Comparison of ENCODE assay signal across 40 mouse cellular contexts in genomic region chr17:65594687-65595086, GRCm38 (mm10). TPM values are rescaled to one million over a fixed set of nuclear protein-coding genes. Genes with fewer than 3 reads are reported as not detected.
"Had no signal": no experiment of that assay in that cellular context is flagged by ENCODE, and none has a peak within 500 bp of the region (broad histone marks: within the 10 kb centered on the region; RNA-seq: fewer than 3 reads in every experiment).

No protein-coding gene starts in this region.

- H3K9me3 ChIP-seq: limb, embryonic 10.5 days; limb, embryonic 12.5 days; limb, embryonic 13.5 days; limb, embryonic 15.5 days; liver, embryonic 13.5 days; liver, embryonic 15.5 days; lung, embryonic 15.5 days; megakaryocyte, embryonic 14.5 days; midbrain, embryonic 10.5 days; midbrain, embryonic 12.5 days; midbrain, embryonic 13.5 days; midbrain, embryonic 15.5 days; neural tube, embryonic 12.5 days had no signal

- ATAC-seq: lung, postnatal 0 days; midbrain, embryonic 13.5 days; midbrain, embryonic 15.5 days had no signal

- H3K27me3 ChIP-seq: limb, embryonic 12.5 days; limb, embryonic 13.5 days; limb, embryonic 15.5 days; liver, embryonic 13.5 days; liver, embryonic 15.5 days; lung, embryonic 15.5 days; megakaryocyte, embryonic 14.5 days; midbrain, embryonic 12.5 days; midbrain, embryonic 13.5 days; midbrain, embryonic 15.5 days; neural tube, embryonic 12.5 days had no signal

- H3K27ac ChIP-seq: left cerebral cortex, adult 2 months; limb, embryonic 10.5 days; limb, embryonic 12.5 days; limb, embryonic 13.5 days; limb, embryonic 15.5 days; liver, embryonic 13.5 days; liver, embryonic 14.5 days; liver, embryonic 15.5 days; lung, embryonic 15.5 days; macrophage; midbrain, embryonic 10.5 days; midbrain, embryonic 12.5 days; midbrain, embryonic 13.5 days; midbrain, embryonic 15.5 days; neural tube, embryonic 12.5 days had no signal

- H3K4me3 ChIP-seq: left cerebral cortex, adult 2 months; limb, embryonic 10.5 days; limb, embryonic 12.5 days; limb, embryonic 13.5 days; limb, embryonic 15.5 days; liver, embryonic 13.5 days; liver, embryonic 15.5 days; lung, embryonic 15.5 days; megakaryocyte, embryonic 14.5 days; midbrain, embryonic 10.5 days; midbrain, embryonic 12.5 days; midbrain, embryonic 13.5 days; midbrain, embryonic 15.5 days; myocyte; neural tube, embryonic 12.5 days had no signal

- H3K4me2 ChIP-seq: limb, embryonic 12.5 days; limb, embryonic 13.5 days; limb, embryonic 15.5 days; liver, embryonic 13.5 days; liver, embryonic 15.5 days; lung, embryonic 14.5 days; lung, embryonic 15.5 days; midbrain, embryonic 12.5 days; midbrain, embryonic 13.5 days; midbrain, embryonic 15.5 days; neural tube, embryonic 12.5 days had no signal

- DNase-seq: layer of hippocampus, postnatal 36 days; left cerebral cortex, postnatal 4 days; liver; liver, embryonic 13.5 days; lung, adult 18-20 months; lung, adult 2 months; lung, embryonic 14.5 days; lung, postnatal 10 days; lung, postnatal 14 days; lung, postnatal 36 days; lung, postnatal 4 days; midbrain, embryonic 14.5 days had no signal

- H3K9ac ChIP-seq: limb, embryonic 12.5 days; limb, embryonic 13.5 days; limb, embryonic 15.5 days; liver, embryonic 13.5 days; liver, embryonic 14.5 days; liver, embryonic 15.5 days; lung, embryonic 14.5 days; lung, embryonic 15.5 days; midbrain, embryonic 12.5 days; midbrain, embryonic 13.5 days; midbrain, embryonic 15.5 days; neural tube, embryonic 12.5 days had no signal

- H3K36me3 ChIP-seq: midbrain, embryonic 15.5 days had no signal

RNA-seq across cellular contexts. Expression of gene Txndc2, which starts 47.3 kb away (rescaled TPM):
- total RNA-seq: layer of hippocampus, postnatal 36 days; left cerebral cortex, adult 18-20 months; left cerebral cortex, postnatal 25 days; megakaryocyte, adult 5-6 weeks; megakaryocyte-erythroid progenitor cell, adult 5-6 weeks; midbrain, postnatal 0 days had no signal
- polyA plus RNA-seq: limb, embryonic 10.5 days; limb, embryonic 11.5 days; liver, embryonic 13.5 days; liver, embryonic 14.5 days; liver, embryonic 15.5 days; liver, embryonic 16.5 days; lung, embryonic 15.5 days; lung, embryonic 16.5 days; midbrain, embryonic 10.5 days; midbrain, embryonic 13.5 days; midbrain, postnatal 0 days had no signal

RNA-seq across cellular contexts. Expression of gene Tmem232, which starts 54.1 kb away (rescaled TPM):
- total RNA-seq: megakaryocyte progenitor cell, adult 5-6 weeks; megakaryocyte, adult 5-6 weeks; megakaryocyte-erythroid progenitor cell, adult 5-6 weeks; monocyte, adult 5-6 weeks had no signal
- polyA plus RNA-seq: limb, embryonic 12.5 days; liver, embryonic 13.5 days; liver, embryonic 14.5 days; liver, embryonic 15.5 days; liver, embryonic 16.5 days; lung, embryonic 14.5 days; macrophage; midbrain, embryonic 10.5 days; midbrain, embryonic 12.5 days; midbrain, embryonic 14.5 days; myocyte; neural tube, embryonic 11.5 days had no signal
